Mouse (Mus musculus) forebrain, postnatal 0 days (tissue): ENCODE results near the gene Prune2. TPM values are rescaled to one million over a fixed set of nuclear protein-coding genes. Genes with fewer than 3 reads are reported as not detected.

Source experiments
- ATAC-seq: fragments of 200-750 bp; cut with Nextera tagmentation; 2 replicates; pipeline ENCODE4 v1.8.0; 2017; ENCODE audit warnings: mild to moderate bottlenecking, moderate library complexity
- DNase-seq: peaks from one replicate; pipeline ENCODE4 v3.0.0-alpha.2; 2015
- H3K27ac ChIP-seq: fragments of 300-500 bp; sonication (generic); 2 replicates; pipeline ENCODE4 v1.5.1; 2014; ENCODE audit warnings: low read depth, mild to moderate bottlenecking, antibody characterized with exemption, low read length, moderate library complexity, mixed read lengths
- H3K27me3 ChIP-seq: fragments of 300-500 bp; sonication (generic); 2 replicates; pipeline ENCODE4 v1.6.1; 2014; ENCODE audit warnings: mild to moderate bottlenecking, low read length, mixed read lengths; ENCODE audit not compliant: insufficient read depth
- H3K36me3 ChIP-seq: fragments of 300-500 bp; sonication (generic); 2 replicates; pipeline ENCODE4 v1.6.1; 2014; ENCODE audit warnings: mild to moderate bottlenecking, moderate library complexity; ENCODE audit not compliant: insufficient read depth
- H3K4me1 ChIP-seq: fragments of 300-500 bp; sonication (generic); 2 replicates; pipeline ENCODE4 v1.6.1; 2014; ENCODE audit warnings: antibody characterized with exemption; ENCODE audit not compliant: insufficient read depth
- H3K4me2 ChIP-seq: fragments of 300-500 bp; sonication (generic); 2 replicates; pipeline ENCODE4 v1.6.1; 2014; ENCODE audit warnings: low read depth, mild to moderate bottlenecking, moderate library complexity
- H3K4me3 ChIP-seq: fragments of 300-500 bp; sonication (generic); 2 replicates; pipeline ENCODE4 v1.5.1; 2014; ENCODE audit warnings: low read depth, low read length, mixed read lengths
- H3K9ac ChIP-seq: fragments of 300-500 bp; sonication (generic); 2 replicates; pipeline ENCODE4 v1.6.1; 2014; ENCODE audit warnings: mild to moderate bottlenecking
- H3K9me3 ChIP-seq: fragments of 300-500 bp; sonication (generic); 2 replicates; pipeline ENCODE4 v1.6.1; 2016; ENCODE audit warnings: low read length
- CTCF ChIP-seq: sonication (generic); IDR thresholded peaks from 2 replicates; pipeline ENCODE4 v1.5.1; 2016; ENCODE audit warnings: antibody characterized with exemption, control low read depth, low read depth
- WGBS: fragments of 180-500 bp; shearing (Covaris S2); extraction: QIAGEN DNeasy Blood & Tissue Kit; methylation state at CpG from one replicate; pipeline ENCODE4 v1.1.7; 2014; 5-methylcytosine and 5-hydroxymethylcytosine counted together
- polyA plus RNA-seq: library from polyadenylated mRNA; unstranded; fragments of >200 nt; fragmentation: Nextera tagmentation; extraction: Ambion mirVana; gene quantifications from 2 replicates; pipeline ENCODE4 v1.2.1, GENCODE M21; 2015
- total RNA-seq: library from RNA; depleted of rRNA; stranded (reverse); fragments of >200 nt; gene quantifications from 2 replicates; pipeline ENCODE4 v1.2.3, GENCODE M21; 2014

Prune2 gene
- total and polyA plus RNA-seq, 2 experiments from 2014 or later, result 7.2 to 13.1 TPM

- 25% methylated on average over 4 of the region's 4 CpGs for WGBS
Observed at GRCm38 (mm10) chr19:17180506-17180905, 224.6 kb downstream of the Prune2 start.

GRCm38 (mm10) chr19:17194730-17195129 lies 238.8 kb downstream of the Prune2 start:
- Histone ChIP-seq H3K9ac (no peak overlapping the region), H3K4me3 (no peak overlapping the region), H3K4me2 (no peak overlapping the region), H3K9me3 (no peaks in the 10 kb centered on the region), H3K27me3 (no peaks in the 10 kb centered on the region), H3K27ac (no peak overlapping the region), H3K4me1 (no peaks in the 10 kb centered on the region), H3K36me3 (no peaks in the 10 kb centered on the region)
- WGBS, result 79% methylated on average over 5 of the region's 5 CpGs
- no peak for ATAC-seq
- DNase-seq, result no peak
- TF ChIP-seq CTCF, result no peak

More at GRCm38 (mm10) chr19:17180506-17180905, 224.6 kb downstream of the Prune2 start:
- Histone ChIP-seq H3K9me3 (no peaks in the 10 kb centered on the region), H3K4me2 (no peak overlapping the region), H3K9ac (no peak overlapping the region), H3K27ac (no peak overlapping the region), H3K4me1 (no peaks in the 10 kb centered on the region), H3K27me3 (no peaks in the 10 kb centered on the region), H3K36me3 (no peaks in the 10 kb centered on the region), H3K4me3 (no peak overlapping the region)
- ATAC-seq, result peak; percentile 83; the same call in 1 of the 2 replicates
- no peak for TF ChIP-seq CTCF
- no peak for DNase-seq

- Histone ChIP-seq H3K4me1 (no peaks in the 10 kb centered on the region), H3K9ac (no peak overlapping the region), H3K4me3 (no peak overlapping the region), H3K27ac (no peak overlapping the region), H3K36me3 (no peaks in the 10 kb centered on the region), H3K9me3 (no peaks in the 10 kb centered on the region), H3K4me2 (no peak overlapping the region), H3K27me3 (no peaks in the 10 kb centered on the region)
- no peak for TF ChIP-seq CTCF
- ATAC-seq (no peak), DNase-seq (no peak)
- 59% methylated on average over 8 of the region's 8 CpGs for WGBS
Observed at GRCm38 (mm10) chr19:17199059-17199458, 243.1 kb downstream of the Prune2 start.

GRCm38 (mm10) chr19:17207141-17207540 lies 251.2 kb downstream of the Prune2 start:
- TF ChIP-seq CTCF, result no peak

GRCm38 (mm10) chr19:17210541-17210940 lies 254.6 kb downstream of the Prune2 start:
- Histone ChIP-seq H3K9ac (no peak overlapping the region), H3K27me3 (no peaks in the 10 kb centered on the region), H3K36me3 (no peaks in the 10 kb centered on the region), H3K4me1 (no peaks in the 10 kb centered on the region), H3K27ac (no peak overlapping the region), H3K9me3 (no peaks in the 10 kb centered on the region), H3K4me2 (no peak overlapping the region), H3K4me3 (no peak overlapping the region)
- 69% methylated on average over 3 of the region's 3 CpGs for WGBS
- DNase-seq (no peak), ATAC-seq (no peak)
- TF ChIP-seq CTCF, result no peak

More at GRCm38 (mm10) chr19:17207141-17207540, 251.2 kb downstream of the Prune2 start:
- ATAC-seq (no peak), DNase-seq (no peak)
- Histone ChIP-seq H3K27ac (no peak overlapping the region), H3K4me2 (no peak overlapping the region), H3K36me3 (no peaks in the 10 kb centered on the region), H3K9me3 (no peaks in the 10 kb centered on the region), H3K27me3 (no peaks in the 10 kb centered on the region), H3K9ac (no peak overlapping the region), H3K4me3 (no peak overlapping the region), H3K4me1 (no peaks in the 10 kb centered on the region)
- 74% methylated on average over 7 of the region's 7 CpGs for WGBS

- DNase-seq, result no peak
- no peak for TF ChIP-seq CTCF
- H3K9ac ChIP-seq, result no peak overlapping the region
- no peaks in the 10 kb centered on the region for H3K27me3 ChIP-seq
- no peaks in the 10 kb centered on the region for H3K9me3 ChIP-seq
- H3K27ac ChIP-seq, result no peak overlapping the region
- WGBS, result 78% methylated on average over 13 of the region's 13 CpGs
- H3K4me2 ChIP-seq, result no peak overlapping the region
- no peak overlapping the region for H3K4me3 ChIP-seq
- H3K36me3 ChIP-seq, result no peaks in the 10 kb centered on the region
- ATAC-seq, result no peak
- H3K4me1 ChIP-seq, result no peaks in the 10 kb centered on the region
Observed at GRCm38 (mm10) chr19:17214896-17215520, 259.1 kb downstream of the Prune2 start.

- H3K36me3 ChIP-seq, result no peaks in the 10 kb centered on the region
- H3K4me2 ChIP-seq, result no peak overlapping the region
- ATAC-seq (no peak), DNase-seq (no peak)
- no peaks in the 10 kb centered on the region for H3K27me3 ChIP-seq
- WGBS, result 90% methylated on average over 3 of the region's 3 CpGs
- no peak overlapping the region for H3K9ac ChIP-seq
- H3K9me3 ChIP-seq, result no peaks in the 10 kb centered on the region
- no peak for TF ChIP-seq CTCF
- no peak overlapping the region for H3K27ac ChIP-seq
- H3K4me3 ChIP-seq, result no peak overlapping the region
- no peaks in the 10 kb centered on the region for H3K4me1 ChIP-seq
Observed at GRCm38 (mm10) chr19:17218195-17218594, 262.3 kb downstream of the Prune2 start.
